Mouse (Mus musculus): ENCODE results near the gene Lipe.
"Not testable (repeated sequence)": the region's sequence is repeated elsewhere in the genome, so short reads cannot be mapped to it uniquely, and the experiment has no call there.

Gene Lipe

DNA sequence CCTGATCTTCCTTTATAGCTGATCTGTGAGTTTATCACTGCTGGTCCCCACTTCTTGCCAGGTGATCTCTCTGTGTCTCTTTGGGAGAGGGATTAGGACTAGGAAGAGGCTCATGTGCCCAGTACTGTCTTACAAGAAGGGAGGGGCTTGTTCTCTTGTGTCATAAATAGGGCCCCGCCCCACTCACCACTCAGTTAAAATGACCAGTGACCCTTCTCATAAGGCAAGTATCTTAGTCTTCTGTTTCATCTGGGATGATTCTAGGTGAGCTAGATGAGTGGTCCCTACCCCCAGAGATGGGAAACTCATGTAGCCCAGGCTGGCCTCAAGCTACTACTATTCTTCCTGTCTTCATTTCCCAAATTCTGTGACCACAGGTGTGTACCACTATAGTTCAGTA is at the start of gene Lipe:
Gene Lipe, minus strand, starts transcription at position 101 of the 400 bp plus-strand sequence.
- DNase-seq, result no peak

DNA sequence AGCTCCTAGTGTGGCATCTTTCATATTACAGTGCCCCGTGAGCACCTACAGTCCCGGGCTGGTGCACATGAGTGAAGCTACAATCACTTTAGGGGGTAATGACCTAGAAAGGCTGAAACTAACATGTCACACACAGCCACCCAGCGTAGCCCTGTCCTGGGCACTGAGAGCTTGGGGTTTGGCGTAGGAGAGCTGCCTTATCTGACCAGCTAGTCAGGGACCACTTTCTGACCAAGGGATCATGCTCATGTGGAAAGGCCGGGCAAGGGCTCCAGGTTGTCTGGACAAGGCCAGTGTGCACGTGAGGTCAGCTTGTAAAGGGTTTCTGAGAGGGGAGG is 42.3 kb upstream of the Lipe start:
- no peak for DNase-seq

DNA sequence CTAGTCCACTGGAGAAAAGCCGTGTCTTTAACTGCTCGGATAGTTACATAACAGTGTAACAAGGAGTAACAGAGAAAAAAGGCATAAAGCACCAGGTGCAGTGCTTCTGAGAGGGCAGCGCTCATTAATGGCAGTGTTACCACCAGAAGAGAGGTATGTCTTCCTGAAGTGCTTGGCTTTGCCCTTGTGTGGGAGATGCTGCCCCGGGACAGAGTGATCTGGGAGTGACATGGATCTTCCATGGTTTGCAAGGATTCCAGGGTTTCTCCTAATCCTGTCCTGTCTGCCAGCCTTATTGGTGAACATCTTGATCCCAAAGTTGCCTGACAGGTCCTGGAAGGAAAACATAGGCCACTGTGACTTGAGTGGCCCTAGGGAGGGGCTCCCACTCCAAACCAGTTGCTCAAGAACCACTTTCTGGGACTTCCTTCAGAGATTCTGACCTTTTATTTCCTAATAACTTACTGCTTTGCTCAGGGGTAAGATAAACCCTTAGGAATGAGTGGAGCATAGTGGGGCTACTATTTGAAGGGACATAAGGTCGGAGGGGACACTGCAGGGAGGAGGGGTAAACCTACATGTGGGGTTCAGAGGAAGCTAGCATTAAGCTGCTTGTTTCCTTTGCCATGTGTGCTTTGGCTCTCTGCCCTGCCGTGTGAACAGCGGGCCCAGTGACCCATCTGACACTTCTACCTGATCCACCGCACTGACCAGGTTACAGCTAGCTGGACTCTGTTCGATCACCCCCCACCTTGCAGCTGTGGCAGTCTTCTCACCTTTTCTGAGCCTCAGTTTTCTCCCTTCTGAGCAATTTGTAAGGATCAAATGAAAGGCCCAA is 41.7 kb upstream of the Lipe start:
- DNase-seq, result no peak

DNA sequence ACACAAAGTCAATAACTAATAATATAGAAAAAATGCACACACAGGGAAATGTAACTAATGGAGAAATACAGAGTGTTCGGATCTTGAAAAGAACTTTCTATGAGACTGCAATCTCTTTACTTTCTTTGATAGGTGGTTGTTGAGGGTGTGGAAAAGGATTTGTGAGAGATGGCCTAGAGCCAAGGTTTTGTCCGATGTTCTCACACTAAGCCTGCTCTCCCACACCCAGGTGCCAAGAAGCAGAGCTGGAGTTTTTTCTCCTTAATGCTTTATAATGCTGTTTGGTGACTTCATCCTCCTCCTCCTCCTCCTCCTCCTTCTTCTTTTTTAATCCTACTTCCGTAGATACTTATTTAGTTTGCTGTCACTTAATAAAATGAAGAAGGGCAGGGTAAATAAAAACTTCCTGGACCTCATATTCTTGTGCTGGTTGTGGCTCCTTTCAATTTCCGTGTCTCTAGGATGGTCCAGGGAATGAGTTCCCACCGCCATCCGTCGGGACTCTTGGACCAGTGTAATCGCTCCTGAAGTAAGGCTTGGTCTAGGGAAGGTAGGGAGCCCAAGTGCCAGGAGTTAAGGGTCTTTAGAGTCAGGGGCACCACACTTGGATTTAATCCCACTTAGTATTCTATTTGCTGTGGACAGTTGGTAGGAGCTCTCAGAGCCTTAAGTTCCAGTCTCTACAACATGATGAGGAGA is 40.8 kb upstream of the Lipe start:
- DNase-seq, result no peak

DNA sequence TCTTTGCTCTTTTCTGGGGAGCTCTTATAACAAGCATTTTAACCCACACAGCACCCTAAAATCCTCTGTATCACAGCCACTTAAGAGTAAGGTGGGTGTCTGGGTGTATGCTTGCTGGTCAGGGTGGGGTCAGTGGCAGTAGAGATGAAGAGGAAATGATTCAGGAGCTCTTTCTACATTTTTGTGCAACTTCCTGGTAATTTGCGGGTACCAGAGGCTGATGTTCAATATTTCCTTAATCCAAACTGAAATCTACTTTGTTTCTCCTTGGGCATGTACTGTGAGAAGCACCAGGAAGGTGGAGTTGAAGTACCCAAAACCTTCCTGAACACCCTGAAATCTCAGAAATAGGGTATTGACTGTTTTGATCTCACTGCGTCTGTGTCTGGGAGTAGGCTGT is 38.2 kb upstream of the Lipe start:
- DNase-seq, result no peak

DNA sequence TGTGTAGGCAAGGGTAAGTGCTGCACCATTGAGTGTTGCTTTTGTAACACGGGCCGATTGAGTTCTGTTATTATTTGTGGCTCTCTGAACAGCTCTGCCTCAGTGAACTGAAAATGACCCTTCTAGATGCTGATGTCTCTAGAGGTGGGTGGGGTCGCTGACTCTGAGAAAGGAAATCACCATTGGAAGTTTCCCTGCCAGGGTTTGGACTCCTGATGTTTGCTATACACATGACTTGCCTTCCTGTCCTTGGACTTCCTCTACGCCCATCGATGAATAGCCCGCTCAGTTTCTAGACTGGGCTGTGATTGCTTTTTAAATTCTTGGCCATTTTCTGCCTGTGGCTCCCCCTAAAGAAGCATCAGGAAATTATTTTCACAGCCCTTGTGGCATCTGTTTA is 37.7 kb upstream of the Lipe start:
- DNase-seq, result peak in 1 of 2 experiments; percentile 19

DNA sequence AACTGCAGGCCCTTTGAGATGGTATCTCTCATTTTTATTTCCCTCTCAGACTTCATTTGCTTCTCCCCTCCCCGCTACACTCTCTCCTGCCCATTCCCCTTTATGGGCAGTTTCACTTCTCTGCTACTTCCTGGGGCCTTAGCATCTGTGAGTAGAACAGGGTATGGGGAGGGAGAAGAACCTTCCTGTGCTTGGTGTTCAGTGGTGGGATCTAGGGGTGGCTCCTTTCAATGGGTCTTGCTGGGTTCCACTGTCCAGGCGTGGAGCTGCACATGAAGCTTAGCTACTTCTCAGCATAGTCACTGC is 37.0 kb upstream of the Lipe start:
- DNase-seq, result peak; percentile 48 to 56

DNA sequence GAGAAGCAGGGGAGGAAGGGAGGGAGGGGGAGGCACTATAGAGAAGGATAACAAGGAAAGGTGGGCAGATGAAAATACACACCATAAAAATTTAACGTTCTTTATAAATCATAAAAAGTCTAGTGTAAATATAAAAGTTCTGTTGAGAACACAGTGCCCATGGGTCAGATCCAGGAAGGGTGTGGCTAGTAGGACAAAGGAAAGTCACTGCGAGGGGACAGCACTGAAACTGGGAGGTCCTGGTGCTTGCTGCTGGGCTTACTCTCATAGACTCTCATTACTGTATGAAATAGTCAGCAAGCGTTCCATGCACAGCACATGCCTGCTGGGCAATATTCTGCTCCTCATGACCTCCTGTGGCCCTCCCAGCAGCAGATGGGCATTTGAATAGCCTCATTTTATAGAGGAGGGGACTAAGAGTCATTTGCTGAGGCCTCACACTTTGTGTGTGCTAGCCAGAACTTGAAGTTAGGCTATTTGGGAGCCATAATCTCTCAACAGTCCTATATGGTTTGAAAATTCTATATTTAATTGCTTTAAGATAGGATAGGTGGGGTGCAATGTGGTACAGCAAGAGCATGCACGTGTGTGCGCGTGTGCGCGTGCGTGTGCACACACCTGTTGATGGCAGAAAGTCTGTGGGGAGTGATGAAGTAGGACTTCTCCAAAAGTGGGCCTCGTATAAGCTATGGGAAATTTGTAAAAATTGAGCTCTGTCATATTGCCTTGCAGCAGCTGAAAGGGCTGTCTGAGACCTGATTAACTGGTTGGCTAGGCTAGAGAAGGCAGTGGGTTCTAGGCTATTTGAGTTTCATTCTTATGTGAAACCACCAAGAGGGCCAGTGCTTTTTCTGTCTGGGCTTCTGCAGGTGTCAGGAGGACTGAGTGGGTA is 36.4 kb upstream of the Lipe start:
- DNase-seq, result peak in 1 of 2 experiments; percentile 32

DNA sequence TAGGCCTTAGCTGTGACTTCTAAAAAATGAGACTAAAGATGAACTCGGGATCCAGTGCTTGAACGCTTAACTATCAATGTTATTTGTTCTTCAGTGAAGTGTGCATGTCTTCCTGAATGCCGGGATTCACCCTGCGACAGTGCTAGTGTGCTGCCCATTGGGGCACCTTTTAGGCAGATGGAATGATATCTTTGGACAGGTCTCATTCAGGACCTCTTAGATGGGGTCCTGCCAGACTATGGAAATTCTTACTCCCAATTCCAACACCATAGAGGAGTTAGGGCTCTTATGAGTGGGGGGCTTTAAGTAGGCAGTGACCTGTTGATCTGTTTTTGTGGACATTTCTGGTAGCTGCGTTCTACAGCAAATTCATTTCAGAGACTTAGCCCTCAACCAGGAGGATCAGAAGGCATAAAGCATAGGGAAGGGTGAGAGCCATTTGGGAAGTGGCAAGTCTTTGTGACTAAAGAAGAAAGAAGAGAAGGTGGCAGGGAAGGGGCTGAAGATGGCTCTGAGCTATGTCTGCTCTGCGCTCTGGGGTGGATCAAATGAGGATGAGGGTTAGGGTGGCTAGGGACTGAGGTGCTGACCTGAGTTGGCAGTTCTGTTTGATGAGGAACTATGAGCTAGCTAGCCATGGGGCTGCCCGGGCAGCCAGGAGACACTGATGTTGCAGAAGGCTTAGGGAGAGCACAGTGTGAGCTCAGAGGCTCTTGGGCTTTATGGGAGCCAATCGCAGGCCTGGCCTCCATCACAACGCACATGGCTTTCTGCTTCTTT is 35.5 kb upstream of the Lipe start:
- no peak for DNase-seq

DNA sequence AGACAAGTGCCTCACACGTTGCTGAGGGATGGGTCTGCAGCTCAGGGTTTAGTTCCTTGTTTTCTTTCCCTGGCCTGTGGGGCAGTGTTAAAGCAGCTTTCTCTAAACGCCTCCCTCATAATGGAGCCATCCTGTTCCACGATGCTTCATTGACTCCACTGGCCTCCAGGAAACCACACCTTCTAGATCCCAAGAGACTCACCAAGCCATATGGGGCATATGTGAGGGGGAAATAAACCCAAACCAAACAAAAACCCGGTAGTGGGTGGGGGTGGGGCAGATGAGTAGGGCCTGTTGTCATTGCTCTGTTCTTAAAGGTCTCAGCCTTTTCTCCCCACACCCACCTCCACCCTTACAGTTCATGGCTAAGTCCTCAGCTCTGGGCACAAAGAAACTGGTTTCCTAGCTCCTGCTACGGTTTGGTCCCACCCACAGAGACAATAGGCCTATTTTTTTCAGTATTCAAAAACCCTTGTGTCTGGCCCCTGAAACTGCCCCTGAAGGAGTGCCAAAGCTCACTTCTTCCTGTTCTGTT is 34.6 kb upstream of the Lipe start:
- DNase-seq, result peak; percentile 45

DNA sequence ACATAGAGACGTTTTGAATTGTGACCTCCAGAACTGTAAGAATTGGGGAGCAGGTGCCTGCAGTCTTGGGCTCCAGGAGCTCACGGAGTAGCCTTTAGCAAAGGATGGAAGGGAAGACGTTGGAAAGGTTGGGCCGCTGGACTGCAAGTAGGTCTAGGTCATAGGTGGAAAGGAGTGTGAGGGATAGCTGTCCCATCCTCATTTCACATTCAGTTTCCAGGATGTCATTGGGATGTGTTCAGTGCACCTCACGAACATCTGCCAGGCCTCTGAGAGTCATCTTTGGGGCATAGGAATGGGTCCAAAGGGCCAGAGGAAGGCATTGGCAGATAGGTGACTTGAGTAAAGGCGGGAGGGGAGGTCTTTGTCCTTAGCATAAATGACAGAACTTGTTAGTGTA is 33.9 kb upstream of the Lipe start:
- DNase-seq, result no peak

DNA sequence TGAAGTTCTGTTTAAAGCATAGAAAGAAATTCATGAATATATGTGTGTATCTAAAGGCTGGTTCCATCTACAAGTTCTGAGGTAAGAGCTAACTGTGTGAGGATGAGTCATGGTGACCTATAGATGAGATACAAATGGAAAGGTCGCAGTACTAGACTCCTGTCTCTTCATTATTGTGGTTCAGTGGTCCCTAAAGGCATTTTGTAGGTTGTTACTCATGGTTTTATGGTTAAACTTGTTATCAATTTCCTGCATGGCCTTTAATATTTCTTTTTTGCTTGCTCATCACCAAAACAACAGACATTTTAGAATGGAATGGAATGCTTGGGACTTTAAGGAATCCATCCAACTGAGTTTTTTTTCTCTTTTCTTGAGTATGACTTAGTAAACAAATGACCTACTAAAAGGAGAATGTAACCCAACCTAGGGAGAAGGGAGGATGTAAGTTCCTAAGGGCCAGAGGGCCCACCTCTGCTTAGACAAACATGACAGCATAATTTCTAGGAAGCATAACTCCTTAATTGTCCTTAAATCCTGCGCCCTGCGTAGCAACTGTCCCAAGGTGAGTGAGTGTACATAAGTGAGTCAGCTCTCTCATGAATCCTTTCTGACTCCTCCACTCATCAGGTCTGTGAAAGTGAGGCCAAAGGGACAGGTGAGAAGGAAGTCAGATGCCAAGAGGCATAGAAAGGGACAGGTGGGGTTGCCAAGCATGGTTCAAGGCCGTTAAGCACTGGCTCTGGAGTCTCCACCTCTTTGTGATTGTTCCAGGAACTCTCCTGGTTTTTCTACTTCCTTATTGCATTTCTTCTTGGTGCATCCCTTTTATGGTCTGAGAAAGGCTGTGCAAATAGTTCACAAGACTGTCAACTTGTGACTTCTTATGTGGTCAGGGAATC is 31.6 kb upstream of the Lipe start:
- DNase-seq, result no peak

DNA sequence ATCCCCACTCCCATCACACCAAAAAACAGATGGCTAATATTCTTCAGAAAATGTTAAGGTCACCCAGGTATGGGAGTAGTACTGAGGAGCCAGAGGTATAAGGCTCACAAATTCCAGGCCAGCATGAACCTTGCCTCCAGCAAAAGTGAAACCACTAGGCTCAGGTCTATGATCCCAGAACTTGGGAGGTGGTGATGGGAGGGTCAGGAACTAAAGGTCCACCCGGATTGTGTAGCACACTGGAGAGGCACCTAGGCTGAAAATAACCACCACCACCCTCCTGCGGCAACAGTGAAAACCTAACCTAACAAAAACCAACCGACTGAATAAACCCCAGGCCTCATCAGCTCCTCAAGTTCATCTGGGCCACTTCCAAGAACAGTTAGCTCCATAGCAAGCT is 29.8 kb upstream of the Lipe start:
- DNase-seq, result no peak

DNA sequence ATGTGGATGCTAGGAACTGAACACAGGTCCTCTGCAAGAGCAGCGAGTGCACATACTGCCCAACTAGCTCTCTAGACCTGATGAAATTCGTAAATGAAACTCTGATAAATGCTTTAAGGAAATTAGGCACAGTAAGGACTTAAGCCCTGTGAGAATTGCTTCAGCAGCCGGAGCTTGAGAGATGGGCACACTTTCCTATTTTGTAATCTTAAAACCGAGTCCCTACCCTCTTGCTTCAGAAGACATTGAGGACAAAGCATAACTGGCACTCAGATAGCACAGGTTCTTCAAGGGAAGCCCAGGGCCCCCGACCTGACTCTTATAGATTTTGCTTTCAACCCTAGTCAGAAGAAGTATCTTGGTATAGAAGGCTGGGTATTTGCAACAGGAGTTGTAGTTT is 28.6 kb upstream of the Lipe start:
- DNase-seq, result no peak

DNA sequence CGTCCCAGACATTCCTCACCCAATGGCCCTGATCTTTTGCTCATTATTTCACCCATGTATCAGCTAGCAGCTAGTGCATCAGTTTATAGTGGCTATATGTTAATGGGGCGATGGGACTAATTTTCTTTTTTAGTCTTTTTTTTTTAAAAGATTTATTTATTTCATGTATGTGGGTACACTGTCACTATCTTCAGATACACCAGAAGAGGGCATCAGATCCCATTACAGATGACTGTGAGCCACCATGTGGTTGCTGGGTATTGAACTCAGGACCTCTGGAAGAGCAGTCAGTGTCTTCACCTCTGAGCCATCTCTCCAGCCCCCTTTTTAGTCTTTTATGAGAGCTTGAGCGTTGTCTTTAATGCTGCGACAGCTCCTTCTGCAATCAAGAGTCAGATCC is 27.9 kb upstream of the Lipe start:
- DNase-seq, result not testable (repeated sequence)

DNA sequence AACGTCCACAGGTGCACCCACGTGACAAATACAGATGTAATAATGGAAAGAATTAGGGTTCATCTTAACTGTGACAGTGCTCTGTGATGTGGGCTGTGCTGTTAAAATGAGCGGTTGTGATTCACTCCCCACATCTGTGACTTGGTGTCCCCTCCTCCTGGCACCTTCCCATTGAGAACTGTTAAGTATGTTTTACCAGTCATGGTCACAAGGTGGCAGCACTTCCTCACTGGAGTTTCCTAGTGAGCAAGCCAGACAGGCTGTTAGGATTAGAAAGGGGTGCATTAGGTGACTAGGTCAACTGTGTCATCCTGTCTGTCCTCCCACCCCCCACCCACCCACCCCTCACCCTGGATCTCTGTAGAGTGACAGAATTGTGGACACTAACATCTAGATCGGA is 25.9 kb upstream of the Lipe start:
- DNase-seq, result peak; percentile 91 to 93

DNA sequence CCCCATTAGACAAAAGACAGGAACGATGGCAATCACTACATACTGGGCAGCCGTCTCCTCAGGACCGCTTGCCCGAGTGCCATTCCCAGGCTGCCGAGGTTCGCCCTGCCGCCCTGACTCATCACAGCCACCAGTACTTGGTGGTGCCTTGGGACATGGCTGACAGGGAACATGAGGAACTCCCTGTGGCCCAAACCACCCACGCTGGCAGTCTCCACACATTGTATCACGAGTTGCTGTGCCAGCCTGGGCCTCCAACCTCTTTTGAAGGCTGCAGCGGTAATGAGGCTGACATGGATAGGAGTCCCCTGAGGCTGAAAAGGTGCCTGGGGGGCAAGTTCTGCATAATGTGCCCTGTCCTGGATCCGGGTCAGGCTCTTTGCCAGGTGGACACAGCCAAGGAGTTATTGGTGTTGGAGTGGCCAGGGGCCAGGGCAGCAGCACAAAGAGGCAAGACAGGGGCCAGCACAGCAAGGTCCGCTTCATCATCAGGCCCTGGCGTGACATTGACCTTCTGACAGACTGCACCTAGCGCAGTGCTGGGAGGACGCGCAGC is 23.9 kb upstream of the Lipe start:
- no peak for DNase-seq

DNA sequence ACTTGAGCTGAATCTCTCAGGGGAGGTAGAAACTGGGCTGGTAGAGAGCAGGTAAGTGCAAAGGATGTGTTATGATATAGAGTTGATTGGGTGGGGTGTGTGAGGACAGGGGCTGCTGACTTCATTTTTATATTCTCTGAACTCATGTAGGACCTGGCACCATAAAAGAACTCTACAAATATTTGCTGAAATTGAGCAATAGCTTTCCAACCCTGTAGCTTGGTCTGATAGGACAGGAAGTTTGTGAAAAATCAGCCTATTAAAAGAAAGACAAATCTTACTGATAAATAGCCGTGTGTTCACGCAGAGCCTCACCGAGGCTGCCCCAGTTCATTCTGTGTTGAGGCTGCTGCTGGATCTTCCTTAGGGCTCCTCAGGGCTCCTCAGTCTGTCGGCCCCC is 21.4 kb upstream of the Lipe start:
- DNase-seq, result no peak

DNA sequence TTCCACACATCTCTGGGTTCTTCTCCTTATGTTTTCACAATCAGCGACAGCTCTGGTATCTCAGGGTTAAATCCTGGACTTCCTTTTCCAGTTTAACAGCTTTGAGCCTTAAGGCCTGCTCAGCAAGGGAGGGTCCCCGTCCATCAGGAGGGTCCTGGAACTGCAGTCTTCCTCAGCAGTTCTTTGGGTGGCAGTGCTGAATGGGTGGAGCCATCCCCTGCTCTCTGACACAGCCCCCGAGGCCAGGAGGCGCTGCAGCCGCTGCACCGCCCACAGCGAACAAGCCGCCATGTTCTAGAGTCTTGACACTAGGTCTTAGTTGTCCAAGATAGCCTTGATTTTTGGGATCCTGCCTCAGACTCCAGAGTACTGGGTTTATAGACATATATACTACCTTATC is 21.0 kb upstream of the Lipe start:
- DNase-seq, result no peak

DNA sequence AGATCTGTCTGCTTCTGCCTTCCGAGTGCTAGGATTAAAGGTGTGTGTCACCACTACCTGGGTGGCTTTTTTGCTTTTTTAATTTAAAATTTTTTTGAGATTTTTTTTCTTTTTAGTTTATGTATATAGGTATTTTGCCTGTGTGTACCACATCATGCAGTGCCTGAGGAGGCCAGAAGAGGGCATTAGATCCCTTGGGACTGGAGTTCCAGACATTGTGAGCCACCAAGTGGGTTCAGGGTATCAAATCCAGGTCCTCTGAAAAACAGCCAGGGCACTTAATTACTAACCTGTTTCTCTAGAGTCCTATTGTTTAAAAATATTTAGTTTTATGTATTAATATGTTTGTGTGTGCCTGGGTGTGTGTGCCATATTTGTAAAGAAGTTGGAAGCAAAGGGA is 19.1 kb upstream of the Lipe start:
- DNase-seq, result peak; percentile 74 to 77

DNA sequence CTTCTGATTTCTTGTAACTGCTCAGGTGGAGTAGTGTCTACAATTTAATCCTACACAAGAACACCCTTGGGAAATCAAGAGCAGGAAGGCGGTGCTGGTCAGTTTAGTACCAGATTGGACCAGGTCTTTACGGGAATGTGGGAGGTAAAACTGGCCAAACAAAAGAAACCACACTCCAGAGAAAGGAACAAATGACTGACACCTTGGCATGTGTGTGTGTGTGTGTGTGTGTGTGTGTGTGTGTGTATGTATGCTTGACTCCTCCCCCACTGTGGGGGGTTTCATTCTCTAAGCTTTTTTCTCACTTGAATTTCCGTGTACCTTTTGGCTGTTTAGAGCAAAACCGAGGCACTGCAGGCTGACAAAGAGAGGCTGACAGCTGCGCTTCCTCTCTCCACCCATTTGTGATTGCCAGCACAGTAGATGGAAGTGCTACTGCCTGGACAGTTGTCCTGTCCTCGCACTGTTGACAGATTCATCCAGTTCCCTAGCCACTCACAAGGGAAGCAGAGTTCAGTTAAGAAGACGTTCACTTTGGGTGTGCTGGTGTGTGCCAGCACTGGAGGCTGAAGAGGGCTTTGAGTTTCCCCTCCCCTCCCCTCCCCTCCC is 14.4 kb upstream of the Lipe start, which contains the start of gene Cxcl17:
Gene Cxcl17, minus strand, starts transcription at position 54 of the 609 bp plus-strand sequence.
- no peak for DNase-seq
